Mouse (Mus musculus) embryo, embryonic 11 days (tissue): ENCODE data around the gene Hip1.
"Not testable (repeated sequence)": the region's sequence is repeated elsewhere in the genome, so short reads cannot be mapped to it uniquely, and the experiment has no call there.

ENCODE experiments used
- DNase-seq: peaks from one replicate; pipeline ENCODE4 v3.0.0-alpha.2; 2015

Gene Hip1

GRCm38 (mm10) chr5:135488881-135489694 is 55.8 kb downstream of the Hip1 start:
- DNase-seq: peak; percentile 90

GRCm38 (mm10) chr5:135488222-135488880 is 56.6 kb downstream of the Hip1 start:
- DNase-seq: peak; percentile 45

- DNase-seq: peak; percentile 22
These were observed 59.6 kb downstream of the Hip1 start for GRCm38 (mm10) chr5:135485289-135485688.

GRCm38 (mm10) chr5:135483865-135484264 is 61.1 kb downstream of the Hip1 start:
- not testable (repeated sequence) for DNase-seq

- no peak for DNase-seq
These were observed 65.9 kb downstream of the Hip1 start for GRCm38 (mm10) chr5:135478877-135479600.

- no peak for DNase-seq
These were observed 68.7 kb downstream of the Hip1 start for GRCm38 (mm10) chr5:135476199-135476598.

GRCm38 (mm10) chr5:135472405-135472804 is 72.5 kb downstream of the Hip1 start:
- DNase-seq: no peak

- no peak for DNase-seq
These were observed 73.2 kb downstream of the Hip1 start for GRCm38 (mm10) chr5:135471747-135472146.

GRCm38 (mm10) chr5:135468280-135468679 is 76.6 kb downstream of the Hip1 start:
- DNase-seq: no peak

- peak; percentile 41 for DNase-seq
These were observed 79.1 kb downstream of the Hip1 start for GRCm38 (mm10) chr5:135465833-135466291.

- DNase-seq: no peak
These were observed 81.5 kb downstream of the Hip1 start for GRCm38 (mm10) chr5:135463380-135463779.

- no peak for DNase-seq
These were observed 84.1 kb downstream of the Hip1 start for GRCm38 (mm10) chr5:135460833-135461173.

GRCm38 (mm10) chr5:135460152-135460832 is 84.6 kb downstream of the Hip1 start:
- DNase-seq: peak; percentile 19

GRCm38 (mm10) chr5:135459486-135459885 is 85.4 kb downstream of the Hip1 start:
- no peak for DNase-seq

GRCm38 (mm10) chr5:135457961-135458360 is 87.0 kb downstream of the Hip1 start:
- DNase-seq: no peak

GRCm38 (mm10) chr5:135456515-135456914 is 88.4 kb downstream of the Hip1 start:
- no peak for DNase-seq

- no peak for DNase-seq
These were observed 90.7 kb downstream of the Hip1 start for GRCm38 (mm10) chr5:135454256-135454655.

- DNase-seq: not testable (repeated sequence)
These were observed 93.4 kb downstream of the Hip1 start for GRCm38 (mm10) chr5:135451559-135451958.

GRCm38 (mm10) chr5:135451100-135451499 is 93.8 kb downstream of the Hip1 start:
- no peak for DNase-seq

- no peak for DNase-seq
These were observed 99.2 kb downstream of the Hip1 start for GRCm38 (mm10) chr5:135445755-135446154.

GRCm38 (mm10) chr5:135442430-135442829 is 102.5 kb downstream of the Hip1 start:
- DNase-seq: peak; percentile 19

GRCm38 (mm10) chr5:135435039-135435438 is 109.9 kb downstream of the Hip1 start:
- no peak for DNase-seq

GRCm38 (mm10) chr5:135433861-135434260 is 111.1 kb downstream of the Hip1 start:
- no peak for DNase-seq
